Mouse (Mus musculus): ENCODE results near the gene Slc48a1. TPM values are rescaled to one million over a fixed set of nuclear protein-coding genes. Genes with fewer than 3 reads are reported as not detected.

The Slc48a1 gene
- total RNA-seq (2021), result 100 to 1,000 TPM; 133 to 137 TPM

GRCm38 (mm10) chr15:97778311-97779098 is at the start of gene Slc48a1:
TSS of gene Slc48a1 (plus strand) at chr15:97778520.
- DNase-seq, result no peak

GRCm38 (mm10) chr15:97728804-97729203 is 49.5 kb upstream of the Slc48a1 start:
- peak in 1 of 2 experiments; percentile 56 for DNase-seq

GRCm38 (mm10) chr15:97730365-97730764 is 48.0 kb upstream of the Slc48a1 start:
- DNase-seq, result no peak

GRCm38 (mm10) chr15:97731111-97731510 is 47.2 kb upstream of the Slc48a1 start, which contains the start of gene Endou:
TSS of gene Endou (minus strand) at chr15:97731339.
- no peak for DNase-seq

DNA sequence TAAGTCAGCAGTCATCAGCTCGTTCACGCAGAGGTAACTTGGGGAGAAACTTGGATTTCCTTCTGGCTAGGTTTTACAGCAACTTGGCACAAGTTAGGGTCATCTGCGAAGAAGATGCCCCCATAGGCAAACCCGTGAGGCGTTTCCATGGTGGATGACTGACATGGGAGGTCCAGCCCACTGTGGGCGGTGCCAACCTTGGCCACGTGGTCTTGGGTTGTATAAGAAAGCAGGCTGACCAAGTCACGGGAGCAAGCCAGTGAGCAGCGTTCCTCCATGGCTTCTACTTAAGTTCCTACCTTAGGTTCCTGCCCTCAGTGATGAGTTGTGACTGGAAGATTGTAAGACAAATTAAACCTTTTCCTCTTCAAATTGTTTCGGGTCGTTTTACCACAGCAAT is 46.3 kb upstream of the Slc48a1 start:
- no peak for DNase-seq

- no peak for DNase-seq
These were observed 39.4 kb upstream of the Slc48a1 start for GRCm38 (mm10) chr15:97738923-97739322.

- no peak for DNase-seq
These were observed 38.0 kb upstream of the Slc48a1 start for GRCm38 (mm10) chr15:97740283-97740732.

DNA sequence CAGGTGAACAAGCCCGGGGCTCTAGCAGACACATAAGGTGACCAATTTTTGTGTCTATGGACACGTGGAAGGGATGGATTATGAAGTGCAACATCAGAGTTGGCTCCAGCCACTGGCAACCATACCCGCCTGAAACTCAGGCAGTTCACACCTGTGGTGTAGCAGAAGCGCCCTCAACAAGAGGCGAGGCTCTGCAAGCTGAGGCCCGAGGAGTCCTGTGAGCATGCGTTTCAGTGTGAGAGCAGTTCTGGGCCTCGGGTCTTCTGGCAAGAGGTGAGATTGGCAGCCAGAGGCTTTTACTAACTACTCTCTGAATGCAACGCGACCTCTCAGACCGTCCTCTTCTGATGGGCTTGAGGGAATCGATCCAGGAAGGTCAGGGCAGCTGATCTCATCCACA is 36.7 kb upstream of the Slc48a1 start:
- DNase-seq, result no peak

DNA sequence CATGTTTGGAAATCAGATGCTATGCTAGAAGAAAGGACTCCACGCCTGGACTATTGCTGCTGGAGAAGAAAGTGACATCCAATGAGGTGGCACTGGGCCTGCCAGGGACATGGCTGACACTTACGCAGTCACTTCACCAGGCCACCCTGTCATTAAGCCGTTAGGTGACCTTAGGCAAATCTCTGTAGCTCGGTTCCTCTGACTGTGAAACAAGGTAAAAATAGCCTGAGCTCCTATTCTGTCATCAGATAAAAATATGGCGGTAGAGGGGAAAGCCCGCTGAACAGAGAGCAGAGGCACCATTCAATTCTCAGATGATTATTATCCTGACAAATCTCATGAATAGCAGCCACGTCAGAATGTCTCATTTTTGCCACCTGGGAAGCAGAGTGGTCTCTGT is 36.2 kb upstream of the Slc48a1 start:
- no peak for DNase-seq

GRCm38 (mm10) chr15:97742600-97742999 is 35.7 kb upstream of the Slc48a1 start:
- no peak for DNase-seq

DNA sequence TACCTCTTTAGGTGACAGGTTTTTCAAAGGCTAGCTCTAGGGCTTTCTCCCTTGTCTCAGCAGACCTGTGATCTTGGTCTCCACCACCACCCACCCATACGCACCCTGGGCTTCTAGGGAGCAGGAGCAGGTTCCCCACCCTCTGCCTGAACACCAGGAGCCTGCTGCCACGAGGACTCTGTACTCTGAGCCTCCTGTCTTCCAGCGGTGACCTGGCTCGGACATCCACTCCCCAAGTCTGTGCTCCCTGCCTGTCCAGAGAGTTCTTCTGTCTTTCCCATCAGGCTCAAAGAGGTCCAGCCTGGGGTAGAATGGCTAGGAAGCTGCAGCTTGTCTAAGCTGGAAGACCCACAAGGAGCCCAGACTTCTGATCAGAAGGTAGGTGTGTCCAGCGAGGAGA is 35.1 kb upstream of the Slc48a1 start:
- DNase-seq, result no peak

- DNase-seq, result no peak
These were observed 34.3 kb upstream of the Slc48a1 start for GRCm38 (mm10) chr15:97743961-97744525.

DNA sequence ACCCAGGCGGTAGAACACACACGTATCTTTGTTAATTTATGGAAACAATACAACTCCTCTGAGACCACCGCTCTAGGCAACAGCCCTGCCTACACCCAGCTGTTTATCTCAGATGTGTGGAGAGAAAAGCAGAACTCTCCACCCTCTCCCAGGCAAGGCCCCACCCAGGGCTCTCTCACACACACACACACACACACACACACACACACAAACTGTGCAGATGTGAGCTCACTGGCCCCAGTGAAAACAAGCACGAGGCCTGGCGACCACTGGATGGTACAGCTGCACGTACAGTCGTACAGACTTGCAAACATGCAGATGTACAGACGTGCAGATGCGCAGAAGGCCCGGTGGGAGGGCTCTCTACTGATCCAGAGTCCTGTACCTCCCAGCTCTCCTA is 33.4 kb upstream of the Slc48a1 start:
- no peak for DNase-seq

DNA sequence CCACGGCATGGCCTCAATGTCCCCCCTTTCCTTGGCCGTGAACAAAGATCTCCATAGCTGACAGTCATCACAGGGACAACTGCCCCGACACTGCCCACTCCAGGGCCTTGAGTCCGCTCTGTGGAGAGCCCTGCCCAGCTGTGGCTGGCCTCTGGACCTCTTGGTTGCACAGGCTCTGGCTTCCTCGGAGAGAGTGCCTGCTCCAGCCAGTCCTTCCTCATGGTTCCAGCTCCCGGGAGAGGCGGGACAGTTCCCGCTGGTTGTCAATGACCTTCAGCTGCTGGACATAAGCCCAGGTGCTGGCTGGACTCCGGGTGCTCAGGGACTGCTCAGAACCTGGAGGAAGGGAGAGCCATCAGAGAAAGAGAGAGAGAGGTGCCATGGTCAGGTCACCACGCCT is 33.0 kb upstream of the Slc48a1 start:
- DNase-seq, result peak; percentile 48 to 54

- DNase-seq, result no peak
These were observed 32.0 kb upstream of the Slc48a1 start for GRCm38 (mm10) chr15:97746278-97746677.

DNA sequence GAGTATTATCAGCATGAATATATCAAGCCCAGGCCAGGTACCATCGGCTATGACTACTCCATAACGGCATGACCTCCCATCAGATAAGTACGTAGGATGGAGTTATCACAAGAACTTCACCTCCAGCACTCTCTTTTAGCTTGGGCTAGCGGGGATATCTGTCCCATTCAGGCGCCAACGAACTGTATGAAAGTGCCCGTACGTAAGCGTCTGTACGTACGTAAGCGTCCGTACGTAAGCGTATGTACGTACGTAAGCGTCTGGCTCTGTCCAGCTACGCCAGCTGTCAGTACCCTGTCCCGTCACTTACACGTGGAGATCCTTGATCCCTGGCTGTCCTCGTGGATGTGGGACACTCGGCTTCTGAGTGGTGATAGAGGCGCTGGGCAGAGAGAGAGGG is 31.6 kb upstream of the Slc48a1 start:
- no peak for DNase-seq

- no peak for DNase-seq
These were observed 30.8 kb upstream of the Slc48a1 start for GRCm38 (mm10) chr15:97747486-97747885.

- no peak for DNase-seq
These were observed 30.0 kb upstream of the Slc48a1 start for GRCm38 (mm10) chr15:97748309-97748708.

- DNase-seq, result no peak
These were observed 29.4 kb upstream of the Slc48a1 start for GRCm38 (mm10) chr15:97748964-97749363.

GRCm38 (mm10) chr15:97749397-97749796 is 28.9 kb upstream of the Slc48a1 start:
- DNase-seq, result no peak

- no peak for DNase-seq
These were observed 28.5 kb upstream of the Slc48a1 start for GRCm38 (mm10) chr15:97749841-97750240.

DNA sequence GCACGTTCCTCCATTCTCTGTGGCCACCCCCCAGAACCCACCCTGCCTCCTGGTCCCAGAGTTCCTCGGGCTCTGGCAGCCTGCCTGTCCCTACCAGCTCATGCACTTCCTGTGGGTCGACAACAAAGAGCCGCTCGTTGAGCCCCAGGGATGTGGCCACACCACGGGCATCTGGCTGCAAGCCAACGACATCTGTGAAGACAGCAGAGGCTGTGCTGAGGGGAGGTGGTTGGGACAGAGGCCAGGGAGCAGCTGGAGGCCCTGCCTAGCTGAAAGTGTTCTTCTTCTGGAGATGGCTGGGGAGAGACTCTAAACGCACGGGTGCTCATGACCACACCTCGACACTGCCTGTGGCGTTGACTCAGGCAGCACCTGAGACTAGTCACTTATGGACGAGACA is 27.6 kb upstream of the Slc48a1 start:
- DNase-seq, result peak; percentile 83 to 86

DNA sequence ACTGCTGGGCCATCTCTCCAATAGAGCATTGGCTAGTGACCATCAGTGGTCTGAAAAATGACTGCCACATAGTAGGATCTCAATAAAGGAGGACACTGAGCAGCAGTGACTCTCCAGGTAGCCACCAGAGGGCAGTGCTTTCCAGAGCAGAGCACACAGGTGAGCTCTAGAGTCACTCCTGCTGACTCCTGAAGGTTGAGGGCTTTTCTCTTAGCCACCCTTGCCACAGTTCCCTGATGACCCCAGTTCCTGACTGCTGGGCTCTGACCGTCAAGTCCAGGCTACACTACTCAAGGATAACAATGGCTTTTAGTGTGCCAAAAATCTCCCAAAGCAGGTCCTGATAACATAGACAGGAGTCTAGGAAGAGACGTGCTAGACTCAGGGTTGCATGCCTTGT is 26.6 kb upstream of the Slc48a1 start:
- DNase-seq, result no peak

DNA sequence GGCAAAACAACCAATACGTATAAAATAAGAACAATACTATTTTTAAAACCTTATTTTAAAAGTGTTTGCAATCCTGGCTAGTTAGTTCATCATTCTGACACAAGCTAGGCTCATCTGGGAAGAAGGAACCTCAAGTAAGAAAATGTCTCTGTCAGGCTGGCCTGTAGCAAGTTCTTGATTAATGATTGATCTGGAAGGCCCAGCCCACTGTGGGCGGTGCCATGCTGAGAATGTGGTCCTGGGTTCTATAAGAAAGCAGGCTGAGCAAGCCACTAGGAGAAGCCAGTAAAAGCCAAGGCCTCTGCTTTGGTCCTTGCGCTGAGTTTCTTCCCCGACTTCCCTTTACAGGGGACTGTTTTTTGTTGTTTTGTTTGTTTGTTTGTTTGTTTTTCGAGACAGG is 25.8 kb upstream of the Slc48a1 start:
- DNase-seq, result no peak

Data from layer of hippocampus, postnatal 36 days (tissue).